ENCODE assay signal across 8 mouse cellular contexts in the genomic region with DNA sequence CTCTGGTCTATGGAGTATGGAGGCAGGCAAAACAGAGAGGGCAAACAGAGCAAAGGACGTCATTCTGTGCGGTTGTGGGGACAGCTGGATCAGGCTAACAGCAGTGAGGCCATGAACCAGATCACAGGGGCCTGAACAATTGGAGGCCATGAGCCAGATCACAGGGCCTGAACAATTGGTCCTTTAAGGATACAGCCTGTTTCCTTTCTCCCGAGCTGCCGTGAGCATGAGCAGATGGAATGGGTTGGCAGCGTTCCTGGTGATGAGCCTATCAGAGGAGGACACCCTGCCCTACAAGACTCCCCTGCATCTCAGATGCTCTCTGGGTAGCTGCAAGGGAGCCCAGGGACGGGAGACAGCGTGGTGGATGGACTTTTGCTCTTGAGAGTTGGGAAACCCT. TPM values are rescaled to one million over a fixed set of nuclear protein-coding genes. Genes with fewer than 3 reads are reported as not detected.
DNase-seq lines count a peak whose midpoint lies in the region; ATAC-seq and TF ChIP-seq lines count a peak whose summit lies in the region.

No protein-coding gene starts in this region.

- H3K27ac ChIP-seq in hindbrain, postnatal 0 days = no peak overlapping the region
- no peak overlapping the region for H3K27ac ChIP-seq in hindbrain, embryonic 13.5 days
- peak overlapping the region; percentile 61 to 67; a peak in 2 of 4 replicates for H3K27ac ChIP-seq in heart, embryonic 14.5 days (replicated peaks in 1 of 2; ENCODE audit: control insufficient read depth in 1 of 2, insufficient read depth in 1 of 2, low read depth in 2 of 2, low read length in 2 of 2)

- no peak for ATAC-seq in hindbrain, postnatal 0 days
- ATAC-seq in hindbrain, embryonic 13.5 days (ENCODE audit: low FRiP score) = no peak
- ATAC-seq in heart, embryonic 14.5 days (ENCODE audit: insufficient number of reproducible peaks, insufficient read depth, low FRiP score, low read depth) = no peak

- 59% methylated on average over 7 of the region's 7 CpGs for WGBS in hindbrain, postnatal 0 days
- 86% methylated on average over 7 of the region's 7 CpGs for WGBS in hindbrain, embryonic 13.5 days
- WGBS in heart, embryonic 14.5 days = 69% methylated on average over 7 of the region's 7 CpGs

- H3K4me1 ChIP-seq in hindbrain, postnatal 0 days (ENCODE audit: insufficient read depth, low read length) = no peaks in the 10 kb centered on the region; the same call in 1 of the 2 replicates
- no peaks in the 10 kb centered on the region for H3K4me1 ChIP-seq in hindbrain, embryonic 13.5 days (replicated peaks)
- H3K4me1 ChIP-seq in heart, embryonic 14.5 days (ENCODE audit: control insufficient read depth in 2 of 2, insufficient read depth in 2 of 2, low read length in 2 of 2) = peaks cover 4 to 11% of the 10 kb centered on the region in 2 experiments; a peak in 2 of 4 replicates

- H3K27me3 ChIP-seq in hindbrain, postnatal 0 days (ENCODE audit: insufficient read depth, low read length) = no peaks in the 10 kb centered on the region
- no peaks in the 10 kb centered on the region for H3K27me3 ChIP-seq in hindbrain, embryonic 13.5 days
- no peaks in the 10 kb centered on the region for H3K27me3 ChIP-seq in heart, embryonic 14.5 days (ENCODE audit: control insufficient read depth, insufficient read depth, low read length)

- H3K36me3 ChIP-seq in hindbrain, postnatal 0 days (ENCODE audit: insufficient read depth, low read length) = no peaks in the 10 kb centered on the region
- no peaks in the 10 kb centered on the region for H3K36me3 ChIP-seq in hindbrain, embryonic 13.5 days
- H3K36me3 ChIP-seq in heart, embryonic 14.5 days (ENCODE audit: control insufficient read depth, insufficient read depth, low read length) = no peaks in the 10 kb centered on the region

- TF ChIP-seq CTCF in hindbrain, postnatal 0 days (IDR thresholded peaks at IDR 0.05; ENCODE audit: low read depth) = no peak

- H3K9me3 ChIP-seq in hindbrain, postnatal 0 days (ENCODE audit: low read length) = no peaks in the 10 kb centered on the region
- H3K9me3 ChIP-seq in hindbrain, embryonic 13.5 days = no peaks in the 10 kb centered on the region
- H3K9me3 ChIP-seq in heart, embryonic 14.5 days (ENCODE audit: control insufficient read depth, low read length) = no peaks in the 10 kb centered on the region

- peak overlapping the region; percentile 43 for H3K4me2 ChIP-seq in hindbrain, postnatal 0 days (ENCODE audit: low read depth, low read length)
- no peak overlapping the region for H3K4me2 ChIP-seq in hindbrain, embryonic 13.5 days
- peak overlapping the region; percentile 62 for H3K4me2 ChIP-seq in heart, embryonic 14.5 days (ENCODE audit: low read length)

- peak; percentile 15 for DNase-seq in hindbrain, postnatal 0 days (ENCODE audit: low spot score)
- DNase-seq in cerebellum, postnatal 25 days = peak; percentile 73 to 83
- DNase-seq in layer of hippocampus, adult 9-10 months (ENCODE audit: low spot score) = peak; percentile 81
- DNase-seq in lung, postnatal 25 days (ENCODE audit: low spot score) = peak; percentile 59
- DNase-seq in ovary, postnatal 10 days (ENCODE audit: low spot score) = no peak
- DNase-seq in ovary, postnatal 14 days (ENCODE audit: low spot score) = no peak

- 0 out of 2 replicates have a peak overlapping the region, but pooled peaks have one; percentile 14 for H3K4me3 ChIP-seq in hindbrain, postnatal 0 days (ENCODE audit: low read length)
- no peak overlapping the region for H3K4me3 ChIP-seq in hindbrain, embryonic 13.5 days
- peak overlapping the region; percentile 20 to 31; a peak in 3 of 4 replicates for H3K4me3 ChIP-seq in heart, embryonic 14.5 days (ENCODE audit: control insufficient read depth in 1 of 2, insufficient read depth in 1 of 2, low read depth in 1 of 2, low read length in 2 of 2)

- no peak overlapping the region for H3K9ac ChIP-seq in hindbrain, postnatal 0 days (replicated peaks; ENCODE audit: low read length)
- no peak overlapping the region for H3K9ac ChIP-seq in hindbrain, embryonic 13.5 days
- no peak overlapping the region for H3K9ac ChIP-seq in heart, embryonic 14.5 days (ENCODE audit: low read length)

RNA-seq across cellular contexts. Expression of a gene that starts 0.8 kb away (rescaled TPM):
- 0.47 and 4.5 TPM in 2 replicates for total RNA-seq in hindbrain, postnatal 0 days (2014; rRNA removed)
- polyA plus RNA-seq in hindbrain, postnatal 0 days (2015; fragmentation: Nextera tagmentation; extraction: Ambion mirVana) = 5.5 and 10.0 TPM in 2 replicates
- polyA plus RNA-seq in hindbrain, embryonic 13.5 days (2015; fragmentation: Nextera tagmentation; extraction: Ambion mirVana) = 1.8 and 2.0 TPM in 2 replicates
- polyA plus RNA-seq in heart, embryonic 14.5 days (2014; fragmentation: Nextera tagmentation; extraction: Ambion mirVana) = 8.0 and 8.9 TPM in 2 replicates

RNA-seq across cellular contexts. Expression of a gene that starts 12.0 kb away (rescaled TPM):
- 0.42 TPM in 1 of 2 replicates, not detected in the other for total RNA-seq in hindbrain, postnatal 0 days (2014; rRNA removed)
- polyA plus RNA-seq in hindbrain, postnatal 0 days (2015; fragmentation: Nextera tagmentation; extraction: Ambion mirVana) = not detected in 2 replicates
- polyA plus RNA-seq in hindbrain, embryonic 13.5 days (2015; fragmentation: Nextera tagmentation; extraction: Ambion mirVana) = not detected in 2 replicates
- polyA plus RNA-seq in heart, embryonic 14.5 days (2014; fragmentation: Nextera tagmentation; extraction: Ambion mirVana) = not detected in 2 replicates

RNA-seq across cellular contexts. Expression of a gene that starts 35.2 kb away (rescaled TPM):
- 5.7 and 8.1 TPM in 2 replicates for total RNA-seq in hindbrain, postnatal 0 days (2014; rRNA removed)
- polyA plus RNA-seq in hindbrain, postnatal 0 days (2015; fragmentation: Nextera tagmentation; extraction: Ambion mirVana) = 6.8 and 7.5 TPM in 2 replicates
- polyA plus RNA-seq in hindbrain, embryonic 13.5 days (2015; fragmentation: Nextera tagmentation; extraction: Ambion mirVana) = 1.4 and 1.5 TPM in 2 replicates
- polyA plus RNA-seq in heart, embryonic 14.5 days (2014; fragmentation: Nextera tagmentation; extraction: Ambion mirVana) = 0.19 and 0.34 TPM in 2 replicates

Comparison
In these comparisons a context has a peak if more than half of its experiments do, and no peak if none do; other contexts are left out.
1. DNase-seq: peak in hindbrain, postnatal 0 days (single experiment), cerebellum, postnatal 25 days (2 of 2), layer of hippocampus, adult 9-10 months (single experiment) and lung, postnatal 25 days (single experiment); none in ovary, postnatal 10 days (single experiment) and ovary, postnatal 14 days (single experiment).
2. H3K27ac ChIP-seq: peak in heart, embryonic 14.5 days (2 of 2); none in hindbrain, postnatal 0 days (single experiment) and hindbrain, embryonic 13.5 days (single experiment).